Mouse (Mus musculus): ENCODE measurements around the gene Etfrf1.

DNA sequence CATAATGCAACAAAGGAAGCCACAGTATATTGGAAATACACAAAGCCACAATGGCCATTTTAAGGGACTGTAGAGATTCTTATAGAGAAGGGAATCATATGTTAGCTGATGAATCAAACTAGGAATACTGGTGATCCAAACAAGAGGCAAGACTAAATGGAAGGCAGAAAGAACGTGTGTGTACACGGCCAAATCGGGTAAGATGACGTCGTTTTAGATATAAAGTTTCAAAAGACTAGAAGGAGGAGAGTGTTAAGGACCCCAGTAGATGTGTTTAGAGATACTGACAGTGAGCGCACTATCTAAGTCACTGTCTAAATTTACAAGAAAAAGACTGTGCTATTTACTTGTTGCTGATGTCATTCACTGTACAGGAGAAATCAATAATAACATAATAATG is 13.3 kb downstream of the Etfrf1 start:
- TF ChIP-seq CTCF (IDR thresholded peaks at IDR 0.05; ENCODE audit: low read depth) = no peak
- TF ChIP-seq EP300 (IDR thresholded peaks at IDR 0.05; ENCODE audit: low read depth) = no peak

All from heart, postnatal 0 days (tissue).